Mouse (Mus musculus): ENCODE measurements around the gene Nans. TPM values are rescaled to one million over a fixed set of nuclear protein-coding genes. Genes with fewer than 3 reads are reported as not detected.

The Nans gene
- polyA plus RNA-seq, 1 experiment from 2014 or later = 62.2 TPM

DNA sequence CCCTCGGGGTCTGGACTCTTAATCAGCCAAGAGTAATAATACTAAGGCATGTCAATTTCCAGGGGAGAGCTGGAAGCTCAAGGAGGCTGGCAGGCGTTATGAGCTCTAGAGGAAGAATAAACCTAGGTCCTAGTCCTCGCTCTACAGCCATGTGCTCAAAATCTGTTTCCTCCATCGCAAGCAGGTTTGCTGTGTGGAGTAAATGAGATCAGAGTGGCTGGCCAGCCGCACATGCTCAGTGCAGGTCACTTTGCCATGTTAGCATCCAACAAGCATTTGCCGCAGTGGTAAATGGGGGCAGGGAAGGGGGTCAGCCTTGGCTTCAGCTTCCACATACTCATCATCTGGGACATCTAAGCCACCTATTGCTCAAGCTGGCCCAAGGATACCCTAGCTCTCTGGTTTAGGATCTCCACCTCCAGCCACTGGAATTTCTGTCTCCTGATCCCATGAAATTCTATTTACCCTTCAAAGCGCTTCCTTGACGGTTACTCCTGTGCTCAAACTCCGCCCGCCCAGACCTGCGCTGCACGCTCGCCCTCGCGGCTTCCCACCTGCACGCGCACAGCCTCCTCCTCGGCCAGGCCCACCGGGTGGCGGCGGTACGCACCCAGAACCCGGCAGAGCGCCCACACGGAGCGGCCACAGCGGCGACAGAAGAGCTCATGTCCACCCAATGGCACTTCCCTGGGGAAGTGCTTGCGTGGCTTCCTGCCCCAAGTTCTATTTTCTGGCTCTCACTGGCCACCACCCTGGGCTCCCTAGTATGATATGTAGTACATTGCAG lies 45.1 kb downstream of the Nans start:
- Histone ChIP-seq H3K4me3 (peak overlapping the region; percentile 43), H3K4me1 (replicated peaks) (peaks cover 18% of the 10 kb centered on the region), H3K27me3 (replicated peaks) (peaks cover 78% of the 10 kb centered on the region), H3K4me2 (peak overlapping the region; percentile 85), H3K27ac (ENCODE audit: poor library complexity, severe bottlenecking) (no peak overlapping the region), H3K9ac (peak overlapping the region; percentile 58), H3K9me3 (replicated peaks) (no peaks in the 10 kb centered on the region), H3K36me3 (no peaks in the 10 kb centered on the region)
- WGBS = 7% methylated on average over 29 of the region's 29 CpGs
- no peak for ATAC-seq (ENCODE audit: insufficient number of reproducible peaks, low FRiP score)

DNA sequence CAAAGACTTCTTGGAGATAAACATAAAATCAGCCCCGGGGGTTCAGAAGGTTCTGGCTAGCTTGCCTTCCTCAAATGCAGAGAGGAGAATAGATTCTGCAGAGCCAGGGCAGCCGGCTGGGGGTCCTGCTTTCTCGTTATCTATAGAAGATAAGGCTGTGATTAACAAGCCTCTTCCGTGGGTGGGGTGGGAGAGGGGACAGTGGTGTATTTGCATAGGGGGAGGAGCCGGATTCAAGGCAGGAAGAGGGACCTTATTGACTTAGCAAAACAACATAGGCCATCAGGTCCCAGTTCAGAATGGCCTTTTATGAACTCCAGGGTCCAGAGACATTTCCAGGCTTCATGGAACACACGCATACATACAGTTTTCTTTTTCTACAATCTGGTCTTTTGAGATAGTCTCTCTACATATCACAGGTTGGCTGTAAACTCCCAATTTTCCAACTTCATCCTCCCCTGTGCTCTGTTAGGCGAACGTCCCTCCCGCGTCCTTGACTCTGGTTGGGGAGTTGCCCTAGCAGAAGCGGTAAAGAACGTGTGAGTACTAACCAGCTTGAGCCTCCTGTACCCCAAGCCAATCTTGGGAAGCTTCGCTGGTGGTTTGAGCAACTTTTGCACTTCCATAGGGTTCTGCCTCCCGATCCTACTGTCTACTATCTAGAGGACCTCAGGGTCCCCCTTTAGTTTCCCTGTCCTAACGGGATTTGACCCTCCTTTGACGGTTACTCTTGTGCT lies 46.2 kb downstream of the Nans start:
- Histone ChIP-seq H3K4me3 (peak overlapping the region; percentile 54), H3K36me3 (no peaks in the 10 kb centered on the region), H3K9ac (peak overlapping the region; percentile 63), H3K4me2 (peak overlapping the region; percentile 85), H3K9me3 (replicated peaks) (no peaks in the 10 kb centered on the region), H3K4me1 (replicated peaks) (peaks cover 18% of the 10 kb centered on the region), H3K27me3 (replicated peaks) (peaks cover 88% of the 10 kb centered on the region), H3K27ac (ENCODE audit: poor library complexity, severe bottlenecking) (no peak overlapping the region)
- peak; percentile 7; the same call in 1 of the 2 replicates for ATAC-seq (ENCODE audit: insufficient number of reproducible peaks, low FRiP score)
- 2% methylated on average over 16 of the region's 16 CpGs for WGBS

DNA sequence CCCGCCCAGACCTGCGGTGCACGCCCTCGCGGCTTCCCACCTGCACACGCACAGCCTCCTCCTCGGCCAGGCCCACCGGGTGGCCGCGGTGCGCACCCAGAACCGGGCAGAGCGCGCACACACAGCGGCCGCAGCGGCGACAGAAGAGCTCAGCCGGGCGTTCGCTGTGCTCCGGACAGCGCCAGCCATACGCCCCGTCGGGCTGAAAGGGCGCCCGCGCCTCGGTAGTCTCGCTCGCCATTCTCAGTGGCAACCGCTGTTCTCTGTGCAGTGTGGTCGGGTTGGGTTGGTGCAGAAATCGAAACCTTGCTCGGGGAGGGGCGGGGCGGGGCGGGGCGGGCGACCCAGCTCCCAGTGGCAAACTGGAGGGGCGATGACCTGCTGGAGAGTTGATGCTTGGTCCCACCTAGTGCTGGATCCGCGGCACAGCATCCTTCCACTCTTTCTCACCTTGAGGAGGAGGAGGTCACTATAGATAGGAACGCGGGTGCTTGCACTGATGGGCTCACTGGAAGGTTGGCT lies 46.9 kb downstream of the Nans start, which contains the start of gene Trim14:
Gene Trim14 (minus strand): TSS at position 302 of the 522 bp plus-strand sequence.
- H3K4me3 ChIP-seq = peak within 1 kb of the TSS; percentile 54
- H3K27me3 ChIP-seq (replicated peaks) = peaks cover 88% of the 10 kb centered on the region
- H3K27ac ChIP-seq (ENCODE audit: poor library complexity, severe bottlenecking) = no peak within 1 kb of the TSS
- under 1% methylated on average over 46 of the region's 46 CpGs for WGBS
- H3K36me3 ChIP-seq = no peaks in the 10 kb centered on the region
- H3K4me1 ChIP-seq (replicated peaks) = peaks cover 18% of the 10 kb centered on the region
- H3K9ac ChIP-seq = peak within 1 kb of the TSS; percentile 63
- peak; percentile 61 for ATAC-seq (ENCODE audit: insufficient number of reproducible peaks, low FRiP score)
- no peaks in the 10 kb centered on the region for H3K9me3 ChIP-seq (replicated peaks)
- H3K4me2 ChIP-seq = peak within 1 kb of the TSS; percentile 85

- Histone ChIP-seq H3K4me2 (no peak overlapping the region), H3K4me3 (no peak overlapping the region), H3K36me3 (no peaks in the 10 kb centered on the region), H3K9me3 (replicated peaks) (no peaks in the 10 kb centered on the region), H3K4me1 (replicated peaks) (peaks cover 15% of the 10 kb centered on the region), H3K9ac (no peak overlapping the region), H3K27me3 (replicated peaks) (peaks cover 67% of the 10 kb centered on the region), H3K27ac (ENCODE audit: poor library complexity, severe bottlenecking) (no peak overlapping the region)
- ATAC-seq (ENCODE audit: insufficient number of reproducible peaks, low FRiP score) = no peak
- 45% methylated on average over 9 of the region's 9 CpGs for WGBS
Observed at GRCm38 (mm10) chr4:46539167-46539566, 50.1 kb downstream of the Nans start.

- 33% methylated on average over 9 of the region's 9 CpGs for WGBS
- no peak for ATAC-seq (ENCODE audit: insufficient number of reproducible peaks, low FRiP score)
- no peak overlapping the region for H3K27ac ChIP-seq (ENCODE audit: poor library complexity, severe bottlenecking)
Observed at GRCm38 (mm10) chr4:46541707-46542106, 52.7 kb downstream of the Nans start.

DNA sequence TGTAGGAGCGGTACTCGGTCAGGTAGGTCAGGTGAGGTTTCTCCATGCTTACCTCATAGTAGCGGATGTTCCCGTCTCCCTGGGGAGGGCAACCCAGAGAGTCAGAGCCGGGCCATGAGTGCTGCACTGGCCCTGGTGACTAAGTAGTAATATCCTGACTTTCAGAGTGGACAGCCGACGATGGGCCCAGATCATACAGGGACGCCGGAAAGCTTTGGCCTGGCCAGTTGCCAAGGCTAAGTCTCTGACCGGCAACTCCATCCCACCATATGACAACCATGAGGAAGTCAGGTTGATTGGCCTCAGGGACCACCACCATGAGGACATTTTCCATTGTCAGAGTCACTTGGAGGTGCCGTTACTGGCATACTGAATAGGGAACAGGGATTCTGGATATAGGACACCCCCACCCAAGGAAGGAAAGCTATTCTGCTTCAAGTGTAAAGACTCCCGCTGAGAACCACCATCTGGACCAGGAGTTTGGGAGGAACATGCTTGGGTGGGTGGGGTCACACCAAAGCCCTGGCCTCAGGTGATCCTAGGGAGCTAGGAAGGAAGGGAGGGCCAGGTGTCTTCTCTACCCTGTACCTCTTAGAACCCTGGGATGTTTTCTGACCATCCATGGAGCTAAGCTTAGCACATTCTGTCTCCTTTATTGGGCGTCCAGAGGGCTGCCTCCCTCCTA lies 54.5 kb downstream of the Nans start:
- WGBS = 83% methylated on average over 13 of the region's 13 CpGs
- Histone ChIP-seq H3K4me2 (no peak overlapping the region), H3K4me3 (no peak overlapping the region), H3K9ac (no peak overlapping the region), H3K4me1 (replicated peaks) (no peaks in the 10 kb centered on the region), H3K27ac (ENCODE audit: poor library complexity, severe bottlenecking) (no peak overlapping the region), H3K36me3 (no peaks in the 10 kb centered on the region), H3K9me3 (replicated peaks) (no peaks in the 10 kb centered on the region), H3K27me3 (replicated peaks) (peaks cover 52% of the 10 kb centered on the region)
- no peak for ATAC-seq (ENCODE audit: insufficient number of reproducible peaks, low FRiP score)

More at GRCm38 (mm10) chr4:46541707-46542106, 52.7 kb downstream of the Nans start:
- Histone ChIP-seq H3K27me3 (replicated peaks) (peaks cover 55% of the 10 kb centered on the region), H3K4me3 (no peak overlapping the region), H3K4me1 (replicated peaks) (no peaks in the 10 kb centered on the region), H3K9me3 (replicated peaks) (no peaks in the 10 kb centered on the region), H3K9ac (no peak overlapping the region), H3K4me2 (no peak overlapping the region), H3K36me3 (no peaks in the 10 kb centered on the region)

DNA sequence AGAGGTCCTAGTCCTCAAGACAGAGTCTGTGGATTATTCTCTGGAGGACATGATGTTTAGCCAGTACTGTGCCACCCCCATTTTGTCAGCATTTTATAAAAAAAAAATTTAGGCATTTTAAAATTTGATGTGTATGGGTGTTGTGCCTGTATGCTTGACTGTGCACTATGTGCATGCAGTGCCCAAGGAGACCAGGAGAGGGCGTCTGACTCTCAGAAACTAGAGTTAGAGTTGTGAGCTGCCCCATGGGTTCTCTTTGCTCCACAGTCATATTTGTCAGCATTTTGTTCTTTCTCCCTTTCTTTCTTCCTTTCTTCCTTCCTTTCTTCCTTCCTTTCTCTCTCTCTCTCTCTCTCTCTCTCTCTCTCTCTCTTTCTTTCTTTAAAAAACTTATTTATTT lies 55.3 kb downstream of the Nans start:
- ATAC-seq (ENCODE audit: insufficient number of reproducible peaks, low FRiP score) = no peak
- Histone ChIP-seq H3K27me3 (replicated peaks) (peaks cover 51% of the 10 kb centered on the region), H3K4me1 (replicated peaks) (no peaks in the 10 kb centered on the region), H3K9ac (no peak overlapping the region), H3K4me2 (no peak overlapping the region), H3K9me3 (replicated peaks) (no peaks in the 10 kb centered on the region), H3K27ac (ENCODE audit: poor library complexity, severe bottlenecking) (no peak overlapping the region), H3K36me3 (no peaks in the 10 kb centered on the region), H3K4me3 (no peak overlapping the region)
- WGBS = 12% methylated on average over 1 of the region's 1 CpGs

- H3K9ac ChIP-seq = no peak overlapping the region
- ATAC-seq (ENCODE audit: insufficient number of reproducible peaks, low FRiP score) = no peak
Observed at GRCm38 (mm10) chr4:46545498-46545897, 56.5 kb downstream of the Nans start.

DNA sequence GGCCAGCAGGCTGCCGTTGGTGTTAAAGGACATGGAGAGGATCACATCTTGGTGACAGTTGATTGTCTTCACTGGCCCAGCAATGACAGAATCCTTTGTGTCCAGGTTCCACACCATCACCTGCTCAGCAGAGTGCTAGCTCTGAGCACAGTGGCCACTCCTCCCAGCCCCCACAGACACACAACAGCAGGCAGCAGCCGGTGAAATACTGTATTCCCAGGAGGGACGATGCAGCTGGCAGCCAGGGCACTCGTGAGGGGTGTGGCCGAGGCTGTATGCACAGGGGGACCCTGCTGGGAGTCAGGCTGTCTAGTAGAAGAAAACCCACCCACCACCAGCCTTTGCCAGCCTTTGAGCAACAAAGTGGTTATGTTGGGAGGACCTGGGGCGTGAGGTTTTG lies 57.7 kb downstream of the Nans start:
- Histone ChIP-seq H3K27me3 (replicated peaks) (peaks cover 36% of the 10 kb centered on the region), H3K4me1 (replicated peaks) (no peaks in the 10 kb centered on the region), H3K9ac (no peak overlapping the region), H3K4me2 (no peak overlapping the region), H3K36me3 (no peaks in the 10 kb centered on the region), H3K9me3 (replicated peaks) (no peaks in the 10 kb centered on the region; the same call in 1 of the 2 replicates), H3K4me3 (no peak overlapping the region), H3K27ac (ENCODE audit: poor library complexity, severe bottlenecking) (no peak overlapping the region)
- no peak for ATAC-seq (ENCODE audit: insufficient number of reproducible peaks, low FRiP score)
- WGBS = 43% methylated on average over 6 of the region's 6 CpGs

More at GRCm38 (mm10) chr4:46545498-46545897, 56.5 kb downstream of the Nans start:
- H3K4me3 ChIP-seq = no peak overlapping the region
- no peaks in the 10 kb centered on the region for H3K9me3 ChIP-seq (replicated peaks)
- H3K36me3 ChIP-seq = no peaks in the 10 kb centered on the region
- H3K27me3 ChIP-seq (replicated peaks) = peaks cover 40% of the 10 kb centered on the region
- WGBS = 12% methylated on average over 9 of the region's 9 CpGs
- no peaks in the 10 kb centered on the region for H3K4me1 ChIP-seq (replicated peaks)
- no peak overlapping the region for H3K4me2 ChIP-seq
- H3K27ac ChIP-seq (ENCODE audit: poor library complexity, severe bottlenecking) = no peak overlapping the region

DNA sequence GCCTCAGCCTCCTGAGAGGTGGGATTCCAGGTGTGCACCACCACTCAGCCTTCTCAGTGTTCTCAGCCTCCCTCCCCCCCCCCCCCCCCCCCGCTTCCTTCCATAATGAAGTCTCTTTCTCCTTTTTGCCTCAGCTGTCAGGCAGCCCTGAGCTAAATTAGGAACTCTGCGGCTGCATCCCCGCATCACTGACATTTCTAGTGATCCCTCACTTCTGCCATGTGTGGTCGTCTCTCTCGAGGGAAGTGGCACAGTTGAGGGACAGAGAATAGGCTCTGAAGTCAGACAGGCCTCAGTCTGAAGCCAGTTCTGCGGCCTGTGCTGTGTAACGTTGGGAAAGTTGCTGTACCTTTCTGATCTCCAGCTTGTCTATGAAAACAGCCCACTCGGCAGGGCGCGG lies 60.9 kb downstream of the Nans start:
- 65% methylated on average over 9 of the region's 10 CpGs for WGBS
- Histone ChIP-seq H3K27ac (ENCODE audit: poor library complexity, severe bottlenecking) (no peak overlapping the region), H3K27me3 (replicated peaks) (peaks cover 31% of the 10 kb centered on the region), H3K36me3 (no peaks in the 10 kb centered on the region), H3K9me3 (replicated peaks) (no peaks in the 10 kb centered on the region; the same call in 1 of the 2 replicates), H3K9ac (no peak overlapping the region), H3K4me3 (no peak overlapping the region), H3K4me1 (replicated peaks) (peaks cover 6% of the 10 kb centered on the region; the same call in 1 of the 2 replicates), H3K4me2 (no peak overlapping the region)
- no peak for ATAC-seq (ENCODE audit: insufficient number of reproducible peaks, low FRiP score)
